Mouse (Mus musculus): Measurements from ENCODE around the gene Mast1. TPM values are rescaled to one million over a fixed set of nuclear protein-coding genes. Genes with fewer than 3 reads are reported as not detected.
A peak's percentile ranks its signal among the peaks of the same experiment; 100 is the strongest.

Mast1 gene
- polyA plus RNA-seq, 1 experiment from 2014 or later: 29.3 TPM

GRCm38 (mm10) chr8:84969241-84970134 is 32.3 kb upstream of the Mast1 start, which contains the start of the genes Gm49661, Prdx2 and Rnaseh2a:
Gene Gm49661 (minus strand): TSS chr8:84969433.
Gene Prdx2 (plus strand): TSS chr8:84969587.
Gene Rnaseh2a (minus strand): TSS chr8:84969767.
- under 1% methylated on average over 56 of the region's 56 CpGs for WGBS
- Histone ChIP-seq H3K4me2 (replicated peaks) (peak within 1 kb of the TSS; percentile 97), H3K4me1 (peaks cover 45% of the 10 kb centered on the region), H3K9me3 (no peaks in the 10 kb centered on the region), H3K9ac (replicated peaks) (peak within 1 kb of the TSS; percentile 93), H3K36me3 (peaks cover 39% of the 10 kb centered on the region), H3K27me3 (no peaks in the 10 kb centered on the region), H3K27ac (replicated peaks) (peak within 1 kb of the TSS; percentile 76), H3K4me3 (peak within 1 kb of the TSS; percentile 80)
- ATAC-seq (ENCODE audit: low FRiP score, low read depth): peak; percentile 65

GRCm38 (mm10) chr8:84968650-84969049 is 31.5 kb upstream of the Mast1 start:
- Histone ChIP-seq H3K4me2 (replicated peaks) (peak overlapping the region; percentile 97), H3K4me3 (peak overlapping the region; percentile 80), H3K4me1 (peaks cover 45% of the 10 kb centered on the region), H3K36me3 (peaks cover 31% of the 10 kb centered on the region), H3K9me3 (no peaks in the 10 kb centered on the region), H3K27me3 (no peaks in the 10 kb centered on the region), H3K9ac (replicated peaks) (peak overlapping the region; percentile 93), H3K27ac (replicated peaks) (peak overlapping the region; percentile 76)
- no peak for ATAC-seq (ENCODE audit: low FRiP score, low read depth)
- 29% methylated on average over 2 of the region's 2 CpGs for WGBS

GRCm38 (mm10) chr8:84967532-84968304 is 30.6 kb upstream of the Mast1 start:
- H3K4me2 ChIP-seq (replicated peaks): no peak overlapping the region
- H3K4me3 ChIP-seq: no peak overlapping the region
- 87% methylated on average over 13 of the region's 13 CpGs for WGBS

GRCm38 (mm10) chr8:84966603-84967002 is 29.4 kb upstream of the Mast1 start:
- no peaks in the 10 kb centered on the region for H3K9me3 ChIP-seq
- H3K4me2 ChIP-seq (replicated peaks): no peak overlapping the region
- H3K9ac ChIP-seq (replicated peaks): no peak overlapping the region
- 0 out of 2 replicates have a peak overlapping the region, but pooled peaks have one; percentile 3 for H3K27ac ChIP-seq (replicated peaks)
- no peaks in the 10 kb centered on the region for H3K27me3 ChIP-seq
- 70% methylated on average over 3 of the region's 3 CpGs for WGBS
- peaks cover 42% of the 10 kb centered on the region for H3K4me1 ChIP-seq
- H3K36me3 ChIP-seq: peaks cover 25% of the 10 kb centered on the region
- no peak for ATAC-seq (ENCODE audit: low FRiP score, low read depth)
- H3K4me3 ChIP-seq: no peak overlapping the region

More at GRCm38 (mm10) chr8:84967532-84968304, 30.6 kb upstream of the Mast1 start:
- peaks cover 45% of the 10 kb centered on the region for H3K4me1 ChIP-seq
- H3K9ac ChIP-seq (replicated peaks): no peak overlapping the region
- H3K36me3 ChIP-seq: peaks cover 26% of the 10 kb centered on the region
- no peaks in the 10 kb centered on the region for H3K27me3 ChIP-seq
- H3K9me3 ChIP-seq: no peaks in the 10 kb centered on the region
- no peak overlapping the region for H3K27ac ChIP-seq (replicated peaks)
- ATAC-seq (ENCODE audit: low FRiP score, low read depth): no peak

- peaks cover 35% of the 10 kb centered on the region for H3K4me1 ChIP-seq
- peak overlapping the region; percentile 94 for H3K4me2 ChIP-seq (replicated peaks)
- peak overlapping the region; percentile 68 for H3K4me3 ChIP-seq
- H3K27ac ChIP-seq (replicated peaks): peak overlapping the region; percentile 54; the same call in 1 of the 2 replicates
- H3K9me3 ChIP-seq: no peaks in the 10 kb centered on the region
- peaks cover 18% of the 10 kb centered on the region for H3K36me3 ChIP-seq
- H3K9ac ChIP-seq (replicated peaks): peak overlapping the region; percentile 77
- H3K27me3 ChIP-seq: no peaks in the 10 kb centered on the region
- peak; percentile 81 for ATAC-seq (ENCODE audit: low FRiP score, low read depth)
- WGBS: under 1% methylated on average over 41 of the region's 41 CpGs
These were observed 28.7 kb upstream of the Mast1 start for GRCm38 (mm10) chr8:84965731-84966291.

GRCm38 (mm10) chr8:84963952-84964351 is 26.8 kb upstream of the Mast1 start:
- 91% methylated on average over 4 of the region's 4 CpGs for WGBS
- ATAC-seq (ENCODE audit: low FRiP score, low read depth): no peak

GRCm38 (mm10) chr8:84959811-84960210 is 22.7 kb upstream of the Mast1 start:
- ATAC-seq (ENCODE audit: low FRiP score, low read depth): no peak
- Histone ChIP-seq H3K9me3 (no peaks in the 10 kb centered on the region), H3K27ac (replicated peaks) (no peak overlapping the region), H3K27me3 (no peaks in the 10 kb centered on the region), H3K4me2 (replicated peaks) (no peak overlapping the region), H3K4me1 (peaks cover 1% of the 10 kb centered on the region), H3K36me3 (peaks cover 40% of the 10 kb centered on the region), H3K9ac (replicated peaks) (no peak overlapping the region), H3K4me3 (no peak overlapping the region)
- WGBS: 93% methylated on average over 7 of the region's 7 CpGs

More at GRCm38 (mm10) chr8:84963952-84964351, 26.8 kb upstream of the Mast1 start:
- no peaks in the 10 kb centered on the region for H3K27me3 ChIP-seq
- H3K27ac ChIP-seq (replicated peaks): no peak overlapping the region
- no peaks in the 10 kb centered on the region for H3K9me3 ChIP-seq
- peaks cover 26% of the 10 kb centered on the region for H3K36me3 ChIP-seq
- peaks cover 26% of the 10 kb centered on the region for H3K4me1 ChIP-seq
- no peak overlapping the region for H3K9ac ChIP-seq (replicated peaks)
- H3K4me2 ChIP-seq (replicated peaks): no peak overlapping the region
- no peak overlapping the region for H3K4me3 ChIP-seq

- Histone ChIP-seq H3K9me3 (no peaks in the 10 kb centered on the region), H3K9ac (replicated peaks) (no peak overlapping the region), H3K4me3 (no peak overlapping the region), H3K4me1 (no peaks in the 10 kb centered on the region), H3K27me3 (peaks cover 10% of the 10 kb centered on the region), H3K27ac (replicated peaks) (no peak overlapping the region), H3K36me3 (peaks cover 27% of the 10 kb centered on the region), H3K4me2 (replicated peaks) (no peak overlapping the region)
- WGBS: 40% methylated on average over 2 of the region's 2 CpGs
- no peak for ATAC-seq (ENCODE audit: low FRiP score, low read depth)
These were observed 19.6 kb upstream of the Mast1 start for GRCm38 (mm10) chr8:84956768-84957167.

- Histone ChIP-seq H3K4me2 (replicated peaks) (no peak overlapping the region; the same call in 1 of the 2 replicates), H3K27ac (replicated peaks) (no peak overlapping the region), H3K4me1 (no peaks in the 10 kb centered on the region), H3K4me3 (no peak overlapping the region), H3K9ac (replicated peaks) (no peak overlapping the region), H3K27me3 (peaks cover 47% of the 10 kb centered on the region), H3K9me3 (no peaks in the 10 kb centered on the region), H3K36me3 (peaks cover 6% of the 10 kb centered on the region)
- no peak for ATAC-seq (ENCODE audit: low FRiP score, low read depth)
- 11% methylated on average over 18 of the region's 18 CpGs for WGBS
These were observed 15.6 kb upstream of the Mast1 start for GRCm38 (mm10) chr8:84952612-84953255.

GRCm38 (mm10) chr8:84949753-84950152 is 12.6 kb upstream of the Mast1 start:
- Histone ChIP-seq H3K4me2 (replicated peaks) (no peak overlapping the region), H3K9ac (replicated peaks) (no peak overlapping the region), H3K36me3 (no peaks in the 10 kb centered on the region), H3K27ac (replicated peaks) (no peak overlapping the region), H3K9me3 (no peaks in the 10 kb centered on the region), H3K4me3 (no peak overlapping the region), H3K4me1 (peaks cover 23% of the 10 kb centered on the region), H3K27me3 (peaks cover 74% of the 10 kb centered on the region)
- WGBS: 19% methylated on average over 12 of the region's 12 CpGs
- ATAC-seq (ENCODE audit: low FRiP score, low read depth): no peak

- H3K9ac ChIP-seq (replicated peaks): no peak overlapping the region
- no peak overlapping the region for H3K27ac ChIP-seq (replicated peaks)
- 18% methylated on average over 9 of the region's 9 CpGs for WGBS
- H3K27me3 ChIP-seq: peaks cover 87% of the 10 kb centered on the region
- H3K4me3 ChIP-seq: no peak overlapping the region
- H3K9me3 ChIP-seq: no peaks in the 10 kb centered on the region
- no peaks in the 10 kb centered on the region for H3K36me3 ChIP-seq
- 0 out of 2 replicates have a peak overlapping the region, but pooled peaks have one; percentile 99 for H3K4me2 ChIP-seq (replicated peaks)
- no peak for ATAC-seq (ENCODE audit: low FRiP score, low read depth)
- H3K4me1 ChIP-seq: peaks cover 29% of the 10 kb centered on the region
These were observed 10.0 kb upstream of the Mast1 start for GRCm38 (mm10) chr8:84947241-84947545.

All from midbrain, embryonic 12.5 days (tissue).